Mouse (Mus musculus): ENCODE data around the gene Tfdp2.

DNA sequence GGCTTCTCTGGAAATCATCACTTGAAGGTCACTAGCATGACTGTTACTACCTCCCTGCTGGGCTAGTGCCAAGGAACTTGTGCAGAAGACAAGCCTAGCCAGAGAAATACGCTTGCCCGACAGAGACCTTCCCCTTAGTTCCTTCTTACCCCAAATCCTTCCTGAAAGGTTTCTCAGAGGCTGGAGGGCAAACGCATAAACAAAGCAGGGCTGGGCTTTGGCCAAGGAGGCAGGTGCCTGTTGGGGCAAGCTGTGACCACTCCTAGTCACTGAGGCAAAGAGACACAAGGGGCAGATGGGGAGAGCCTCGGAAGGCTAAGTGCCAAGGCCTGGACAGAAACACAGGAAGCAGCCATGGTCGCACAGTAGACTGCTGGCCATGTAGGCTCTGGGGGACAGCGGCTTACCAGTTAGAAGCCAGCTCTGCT lies 130.4 kb downstream of the Tfdp2 start:
- no peak for TF ChIP-seq GATA1 (IDR thresholded peaks at IDR 0.05; ENCODE audit: borderline replicate concordance, low read length)
- no peak for TF ChIP-seq FLI1 (IDR thresholded peaks at IDR 0.05; ENCODE audit: low read length)
